Mouse (Mus musculus): ENCODE data around the gene Wdr72.

- TF ChIP-seq POLR2A (IDR thresholded peaks at IDR 0.05; ENCODE audit: control insufficient read depth, extremely low read depth, insufficient read depth, low read length, poor library complexity): no peak
- no peak for TF ChIP-seq CTCF (IDR thresholded peaks at IDR 0.05; ENCODE audit: borderline replicate concordance, control insufficient read depth, extremely low read depth, insufficient read depth, low read length, poor library complexity)
Observed at GRCm38 (mm10) chr9:74194898-74195297, 84.7 kb downstream of the Wdr72 start.
